Mouse (Mus musculus) intestine, postnatal 0 days (tissue): ENCODE results near the gene Ptma. TPM values are rescaled to one million over a fixed set of nuclear protein-coding genes. Genes with fewer than 3 reads are reported as not detected.
"Not testable (repeated sequence)": the region's sequence is repeated elsewhere in the genome, so short reads cannot be mapped to it uniquely, and the experiment has no call there.

Source experiments
- ATAC-seq: fragments of 200-750 bp; cut with Nextera tagmentation; 2 replicates; pipeline ENCODE4 v1.8.0; 2017; ENCODE audit warnings: mild to moderate bottlenecking, moderate TSS enrichment, moderate library complexity
- H3K27ac ChIP-seq: fragments of 300-500 bp; sonication (generic); 2 replicates; pipeline ENCODE4 v1.5.1; 2014; ENCODE audit warnings: mild to moderate bottlenecking, low read depth, low read length, moderate library complexity
- H3K27me3 ChIP-seq: fragments of 300-500 bp; sonication (generic); replicated peaks from 2 replicates; pipeline ENCODE4 v1.6.1; 2014; ENCODE audit warnings: low read length, mixed read lengths; ENCODE audit not compliant: control insufficient read depth, insufficient read depth
- H3K36me3 ChIP-seq: fragments of 300-500 bp; sonication (generic); 2 replicates; pipeline ENCODE4 v1.6.1; 2014; ENCODE audit warnings: mild to moderate bottlenecking, moderate library complexity; ENCODE audit not compliant: control insufficient read depth, insufficient read depth
- H3K4me1 ChIP-seq: fragments of 300-500 bp; sonication (generic); replicated peaks from 2 replicates; pipeline ENCODE4 v1.6.1; 2014; ENCODE audit warnings: antibody characterized with exemption, low read length, mixed read lengths; ENCODE audit not compliant: control insufficient read depth, insufficient read depth
- H3K4me2 ChIP-seq: fragments of 300-500 bp; sonication (generic); replicated peaks from 2 replicates; pipeline ENCODE4 v1.6.1; 2014; ENCODE audit warnings: low read depth, mild to moderate bottlenecking, moderate library complexity
- H3K4me3 ChIP-seq: fragments of 300-500 bp; sonication (generic); 2 replicates; pipeline ENCODE4 v1.5.1; 2014; ENCODE audit warnings: low read depth, low read length
- H3K9ac ChIP-seq: fragments of 300-500 bp; sonication (generic); 2 replicates; pipeline ENCODE4 v1.6.1; 2014; ENCODE audit warnings: mild to moderate bottlenecking, low read depth, low read length
- H3K9me3 ChIP-seq: fragments of 300-500 bp; sonication (generic); 2 replicates; pipeline ENCODE4 v1.6.1; 2016; ENCODE audit warnings: mixed run types; ENCODE audit not compliant: control insufficient read depth
- CTCF ChIP-seq: sonication (generic); IDR thresholded peaks from 2 replicates; pipeline ENCODE4 v1.5.1; 2016; ENCODE audit warnings: low read depth, mild to moderate bottlenecking, control low read depth, antibody characterized with exemption, moderate library complexity
- WGBS: fragments of 180-500 bp; shearing (Covaris S2); extraction: QIAGEN DNeasy Blood & Tissue Kit; methylation state at CpG from one replicate; pipeline ENCODE4 v1.1.7; 2014; 5-methylcytosine and 5-hydroxymethylcytosine counted together
- polyA plus RNA-seq: library from polyadenylated mRNA; unstranded; fragments of >200 nt; fragmentation: Nextera tagmentation; extraction: Ambion mirVana; gene quantifications from 2 replicates; pipeline ENCODE4 v1.2.1, GENCODE M21; 2015

Ptma gene
- polyA plus RNA-seq, 1 experiment from 2014 or later = 1,008 TPM

DNA sequence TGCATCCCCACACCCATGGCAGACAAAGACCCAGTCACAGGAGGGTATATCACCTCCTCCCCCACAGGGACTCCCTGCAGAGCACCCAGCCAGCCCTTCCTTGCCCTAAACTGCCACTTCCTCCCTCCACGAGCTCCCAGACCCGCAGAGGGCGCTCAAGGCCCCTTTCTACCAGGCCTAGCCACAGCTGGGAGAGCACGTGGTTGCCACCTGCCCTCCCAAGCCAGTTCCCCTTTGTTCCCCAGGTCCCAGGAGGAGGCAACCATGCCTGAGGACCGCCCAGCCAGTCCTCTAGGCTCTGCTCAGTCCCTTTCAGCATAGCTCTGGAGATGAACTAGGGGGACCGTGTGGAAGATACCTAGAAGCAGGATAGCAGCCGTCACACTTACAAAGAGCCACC, 17.1 kb upstream of the Ptma start:
- 16% methylated on average over 7 of the region's 7 CpGs for WGBS
- peak; percentile 78 for ATAC-seq
- Histone ChIP-seq H3K27ac (no peak overlapping the region), H3K9me3 (no peaks in the 10 kb centered on the region), H3K4me2 (no peak overlapping the region; the same call in 1 of the 2 replicates), H3K36me3 (no peaks in the 10 kb centered on the region), H3K4me1 (peaks cover 4% of the 10 kb centered on the region; the same call in 1 of the 2 replicates), H3K9ac (no peak overlapping the region), H3K4me3 (no peak overlapping the region), H3K27me3 (no peaks in the 10 kb centered on the region)
- TF ChIP-seq CTCF = peak; percentile 94

GRCm38 (mm10) chr1:86510266-86510665, 16.3 kb upstream of the Ptma start:
- Histone ChIP-seq H3K36me3 (no peaks in the 10 kb centered on the region), H3K27me3 (no peaks in the 10 kb centered on the region), H3K9ac (no peak overlapping the region), H3K27ac (no peak overlapping the region), H3K4me2 (no peak overlapping the region), H3K9me3 (no peaks in the 10 kb centered on the region), H3K4me3 (no peak overlapping the region), H3K4me1 (peaks cover 4% of the 10 kb centered on the region; the same call in 1 of the 2 replicates)
- 100% methylated on average over 1 of the region's 1 CpGs for WGBS
- TF ChIP-seq CTCF = no peak
- ATAC-seq = no peak

DNA sequence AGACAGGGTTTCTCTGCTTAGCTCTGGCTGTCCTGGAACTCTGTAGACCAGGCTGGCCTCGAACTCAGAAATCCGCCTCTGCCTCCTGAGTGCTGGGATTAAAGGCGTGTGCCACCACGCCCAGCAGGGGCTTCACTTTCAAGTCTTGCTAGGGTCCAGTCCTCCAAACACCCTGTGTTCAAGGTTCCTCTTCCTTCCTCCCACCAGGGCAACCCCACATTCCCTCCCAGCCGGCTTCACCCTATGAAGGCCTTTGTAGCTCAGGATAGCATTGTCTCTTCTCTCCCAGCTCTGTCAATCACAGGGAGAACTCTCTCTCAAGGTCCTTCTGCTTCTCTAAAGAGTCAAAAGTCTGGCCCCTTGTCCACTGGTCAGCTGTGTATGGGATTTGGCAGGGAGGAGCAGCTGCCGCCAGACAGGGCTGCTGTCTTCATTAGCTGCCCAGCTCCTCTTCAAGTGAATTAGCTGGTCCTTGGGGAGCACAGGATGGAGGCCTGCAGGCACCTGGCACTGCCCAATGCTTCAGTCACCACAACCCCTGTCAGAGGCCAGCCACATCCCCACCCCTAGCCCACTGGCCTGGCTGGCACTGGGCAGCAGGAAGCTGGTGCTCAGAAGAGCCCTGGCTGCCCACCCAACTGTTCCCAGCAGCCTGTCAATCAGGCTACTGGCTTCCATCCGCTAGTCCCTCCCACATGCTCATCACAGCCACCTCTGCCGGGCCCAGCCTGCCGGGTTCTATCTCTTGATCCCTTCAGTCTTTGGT, 15.7 kb upstream of the Ptma start:
- Histone ChIP-seq H3K27ac (no peak overlapping the region), H3K27me3 (no peaks in the 10 kb centered on the region), H3K4me3 (no peak overlapping the region), H3K9ac (no peak overlapping the region), H3K9me3 (no peaks in the 10 kb centered on the region), H3K4me2 (no peak overlapping the region), H3K36me3 (no peaks in the 10 kb centered on the region), H3K4me1 (no peaks in the 10 kb centered on the region; the same call in 1 of the 2 replicates)
- no peak for TF ChIP-seq CTCF
- 78% methylated on average over 9 of the region's 9 CpGs for WGBS
- no peak for ATAC-seq

- 75% methylated on average over 4 of the region's 4 CpGs for WGBS
- no peak overlapping the region for H3K9ac ChIP-seq
- ATAC-seq = no peak
- no peaks in the 10 kb centered on the region for H3K36me3 ChIP-seq
- H3K27ac ChIP-seq = no peak overlapping the region
- no peaks in the 10 kb centered on the region for H3K9me3 ChIP-seq
- no peak overlapping the region for H3K4me3 ChIP-seq
- no peak overlapping the region for H3K4me2 ChIP-seq
- TF ChIP-seq CTCF = no peak
- H3K4me1 ChIP-seq = no peaks in the 10 kb centered on the region; the same call in 1 of the 2 replicates
- H3K27me3 ChIP-seq = no peaks in the 10 kb centered on the region
Measured at GRCm38 (mm10) chr1:86512154-86512720, 14.3 kb upstream of the Ptma start.

DNA sequence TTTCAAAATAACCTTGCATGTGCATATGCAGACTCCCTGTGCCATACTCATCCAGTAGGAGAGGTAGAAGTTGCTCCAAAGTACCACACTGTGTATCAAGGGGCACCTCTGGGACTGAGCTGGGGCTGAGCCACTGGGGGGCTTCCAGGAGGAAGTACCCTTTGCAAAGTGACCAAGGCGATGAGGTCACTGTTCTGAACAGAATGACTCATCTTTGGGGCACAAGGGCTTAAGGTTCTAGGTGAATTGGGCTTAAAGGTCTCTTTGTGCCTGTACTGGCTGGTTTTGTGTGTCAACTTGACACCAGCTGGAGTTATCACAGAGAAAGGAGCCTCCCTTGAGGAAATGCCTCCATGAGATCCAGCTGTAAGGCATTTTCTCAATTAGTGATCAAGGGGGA, 13.5 kb upstream of the Ptma start:
- not testable (repeated sequence) for H3K36me3 ChIP-seq, H3K27me3 ChIP-seq, H3K27ac ChIP-seq, H3K9me3 ChIP-seq, H3K9ac ChIP-seq, H3K4me3 ChIP-seq, H3K4me1 ChIP-seq, H3K4me2 ChIP-seq
- WGBS = 57% methylated on average over 1 of the region's 1 CpGs
- ATAC-seq = 0 out of 2 replicates have a peak, but pooled peaks have one; percentile 14

DNA sequence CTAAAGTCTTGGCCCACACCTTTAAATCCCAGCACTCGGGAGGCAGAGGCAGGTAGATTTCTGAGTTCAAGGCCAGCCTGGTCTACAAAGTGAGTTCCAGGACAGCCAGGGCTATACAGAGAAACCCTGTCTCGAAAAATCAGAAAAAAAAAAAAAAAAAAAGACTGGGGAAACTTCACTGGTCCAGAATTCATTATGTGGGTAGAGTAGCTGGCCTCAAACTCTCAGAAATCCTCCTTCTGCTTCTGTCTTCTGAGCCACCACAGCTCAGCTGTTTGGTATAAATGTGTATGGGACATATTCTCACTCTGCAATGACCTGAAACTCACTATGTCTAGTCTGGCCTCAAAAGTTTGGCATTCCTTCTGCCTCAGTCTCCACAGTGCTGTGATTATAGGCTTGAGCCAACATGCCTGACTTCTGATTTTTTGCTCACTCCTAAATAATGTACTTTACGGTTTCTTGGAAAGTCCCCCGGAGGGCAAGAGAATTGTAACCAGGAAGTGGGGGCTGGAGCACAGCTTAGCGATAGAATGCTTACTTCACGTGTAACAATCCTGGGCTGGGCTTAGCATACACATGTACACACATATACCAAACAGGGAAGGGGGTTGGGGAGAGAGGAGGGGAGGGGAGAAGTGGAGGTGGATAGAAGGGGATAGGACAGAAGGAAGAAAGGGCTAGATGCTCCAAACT, 10.7 kb upstream of the Ptma start:
- 57% methylated on average over 6 of the region's 6 CpGs for WGBS
- no peaks in the 10 kb centered on the region for H3K36me3 ChIP-seq
- no peak overlapping the region for H3K9ac ChIP-seq
- no peak overlapping the region for H3K4me2 ChIP-seq
- H3K27me3 ChIP-seq = no peaks in the 10 kb centered on the region
- no peaks in the 10 kb centered on the region for H3K4me1 ChIP-seq
- no peaks in the 10 kb centered on the region for H3K9me3 ChIP-seq
- no peak overlapping the region for H3K4me3 ChIP-seq
- no peak overlapping the region for H3K27ac ChIP-seq
- no peak for ATAC-seq
- TF ChIP-seq CTCF = no peak
